Mouse (Mus musculus) naive thymus-derived CD4-positive, alpha-beta T cell, adult 2 months (primary cell): ENCODE results near the gene Vmn2r84.
"Not testable (repeated sequence)": the region's sequence is repeated elsewhere in the genome, so short reads cannot be mapped to it uniquely, and the experiment has no call there.

Experiments
- DNase-seq: peaks from one replicate; pipeline ENCODE4 v3.0.0-alpha.2; 2011; ENCODE audit warnings: low read depth

Gene Vmn2r84

GRCm38 (mm10) chr10:130394232-130394631, at the start of gene Vmn2r84:
Gene Vmn2r84 (minus strand): TSS chr10:130394332.
- DNase-seq = no peak

DNA sequence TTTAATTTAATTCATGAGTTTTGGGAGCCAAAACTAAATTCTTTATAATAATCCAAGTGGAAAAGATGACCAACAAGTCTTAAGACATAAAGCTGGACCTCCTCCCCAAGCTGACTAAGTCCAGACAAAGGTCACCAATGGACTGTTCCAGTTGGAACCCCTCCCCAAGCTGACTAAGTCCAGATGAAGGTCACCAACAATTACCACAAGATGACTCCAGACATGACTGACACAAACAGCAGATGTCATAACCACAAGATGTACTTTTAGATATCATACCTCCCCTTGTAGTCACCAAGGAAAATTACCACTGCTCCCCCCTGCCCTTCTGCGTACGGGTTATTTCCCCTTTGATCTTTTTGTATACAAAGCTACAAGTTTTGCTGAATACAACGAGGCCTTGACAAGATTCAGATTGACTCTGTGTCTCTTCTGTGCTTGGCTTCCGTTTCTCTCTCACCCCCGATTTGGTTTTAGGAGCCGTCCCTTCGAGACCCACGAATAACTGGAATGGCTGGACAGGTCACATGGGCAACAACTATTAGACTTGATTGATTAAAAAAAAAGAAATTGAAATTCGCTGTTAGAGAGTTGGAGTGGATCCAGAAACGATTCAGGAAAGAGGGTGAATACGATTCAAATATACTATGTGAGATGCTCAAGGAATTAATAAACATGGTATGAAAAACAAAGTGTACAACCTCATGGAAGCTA, 40.2 kb upstream of the Vmn2r84 start:
- not testable (repeated sequence) for DNase-seq

- DNase-seq = not testable (repeated sequence)
Measured at GRCm38 (mm10) chr10:130429603-130430002, 35.5 kb upstream of the Vmn2r84 start, which contains the start of gene Vmn2r85. Gene Vmn2r85 (minus strand): TSS chr10:130429703.

GRCm38 (mm10) chr10:130422368-130422767, 28.2 kb upstream of the Vmn2r84 start:
- DNase-seq = not testable (repeated sequence)

DNA sequence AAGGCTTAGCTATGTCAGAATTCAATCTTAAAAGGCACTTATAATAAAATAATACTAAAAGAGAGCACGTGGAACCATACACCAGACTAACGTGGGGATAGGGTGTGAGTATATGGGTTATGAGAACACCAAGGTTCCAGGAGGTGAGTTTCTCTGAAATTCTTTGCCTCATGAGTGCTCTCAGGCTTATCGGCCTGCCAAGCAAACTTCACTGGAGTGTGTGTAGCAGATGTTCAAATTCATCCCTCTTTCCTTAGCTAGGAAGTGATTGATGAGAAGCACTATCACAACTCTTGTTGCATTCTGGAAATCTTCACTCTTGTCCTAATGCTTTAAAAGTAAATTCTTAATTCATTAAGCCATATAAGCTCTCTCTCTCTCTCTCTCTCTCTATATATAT, 26.3 kb upstream of the Vmn2r84 start:
- DNase-seq = no peak

DNA sequence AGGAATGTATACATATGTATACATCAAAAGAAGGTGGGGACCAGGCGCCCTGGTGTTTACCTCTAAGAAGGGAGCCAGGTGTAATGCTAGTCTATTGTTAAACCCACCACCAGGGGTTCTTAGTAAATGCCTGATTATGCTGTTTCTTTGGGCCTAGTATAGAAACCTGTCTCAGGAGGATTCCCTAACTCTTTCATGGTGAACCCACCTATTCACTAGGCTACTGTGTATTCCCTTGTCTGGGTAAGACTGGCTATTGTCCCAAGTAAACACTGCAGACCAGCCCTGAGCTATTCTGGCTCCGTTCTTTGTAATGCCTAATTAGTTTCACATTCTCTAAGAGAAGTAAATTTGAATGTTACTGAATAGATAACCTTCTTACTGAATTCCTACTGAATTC, 25.8 kb upstream of the Vmn2r84 start:
- not testable (repeated sequence) for DNase-seq

DNA sequence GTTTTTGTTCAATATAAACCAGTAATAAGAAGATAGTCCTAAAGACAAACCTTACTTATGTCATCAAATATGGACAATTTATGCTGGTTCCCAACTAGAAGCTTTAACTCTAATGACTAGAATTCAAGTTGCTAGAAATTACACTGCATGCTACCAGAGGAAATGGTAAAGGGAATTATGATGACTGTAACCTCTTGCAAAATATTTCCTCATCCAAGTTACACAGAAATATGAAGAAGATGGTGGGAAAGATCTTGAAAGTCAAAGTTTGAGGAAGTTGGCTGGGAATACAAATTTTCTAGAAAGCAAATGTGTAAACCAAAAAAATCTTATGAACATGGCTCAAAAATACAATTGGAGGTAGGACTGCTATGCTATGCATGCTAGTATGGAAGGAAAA, 22.2 kb upstream of the Vmn2r84 start:
- not testable (repeated sequence) for DNase-seq

DNA sequence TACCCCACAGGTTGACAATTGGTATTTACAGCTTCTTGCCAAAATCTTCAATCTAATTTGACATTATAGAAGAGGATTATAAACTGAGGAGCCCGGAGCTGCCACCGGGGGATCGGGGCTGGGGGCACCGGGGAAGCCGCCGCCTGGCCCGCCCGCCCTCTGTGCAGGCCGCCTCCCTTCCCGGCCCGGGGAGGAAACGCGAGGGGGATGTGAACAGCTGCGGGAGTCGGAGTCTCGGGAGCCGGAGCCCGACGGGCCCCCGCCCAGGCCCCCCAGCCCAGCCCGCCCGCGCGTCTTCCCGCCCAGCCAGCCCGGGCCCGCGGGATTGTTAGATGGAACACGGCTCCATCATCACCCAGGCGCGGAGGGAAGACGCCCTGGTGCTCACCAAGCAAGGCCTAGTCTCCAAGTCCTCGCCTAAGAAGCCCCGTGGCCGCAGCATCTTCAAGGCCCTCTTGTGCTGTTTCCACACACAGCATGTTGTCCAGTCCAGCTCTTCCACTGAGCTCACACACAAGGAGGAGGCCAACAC, 18.1 kb upstream of the Vmn2r84 start:
- DNase-seq = not testable (repeated sequence)

DNA sequence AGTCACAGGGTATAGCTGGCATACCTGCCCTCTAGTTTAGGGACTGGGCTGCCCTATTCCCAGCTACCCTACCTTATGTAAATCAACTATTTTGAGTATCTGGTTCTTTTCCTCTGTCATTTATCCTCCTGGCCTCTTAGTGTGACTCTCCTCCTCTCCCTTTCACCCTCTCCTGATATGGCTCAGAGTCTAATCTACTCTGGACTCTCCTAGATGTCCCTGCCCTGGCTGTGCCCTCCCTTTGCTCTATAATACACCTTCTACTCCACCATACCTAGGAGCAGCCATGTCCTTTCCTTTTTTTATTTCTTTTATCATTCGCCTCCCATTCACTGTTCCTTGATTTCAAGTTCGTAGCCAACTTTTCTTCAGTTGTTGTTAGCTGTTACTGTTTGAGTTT, 19.0 kb downstream of the Vmn2r84 start:
- no peak for DNase-seq

DNA sequence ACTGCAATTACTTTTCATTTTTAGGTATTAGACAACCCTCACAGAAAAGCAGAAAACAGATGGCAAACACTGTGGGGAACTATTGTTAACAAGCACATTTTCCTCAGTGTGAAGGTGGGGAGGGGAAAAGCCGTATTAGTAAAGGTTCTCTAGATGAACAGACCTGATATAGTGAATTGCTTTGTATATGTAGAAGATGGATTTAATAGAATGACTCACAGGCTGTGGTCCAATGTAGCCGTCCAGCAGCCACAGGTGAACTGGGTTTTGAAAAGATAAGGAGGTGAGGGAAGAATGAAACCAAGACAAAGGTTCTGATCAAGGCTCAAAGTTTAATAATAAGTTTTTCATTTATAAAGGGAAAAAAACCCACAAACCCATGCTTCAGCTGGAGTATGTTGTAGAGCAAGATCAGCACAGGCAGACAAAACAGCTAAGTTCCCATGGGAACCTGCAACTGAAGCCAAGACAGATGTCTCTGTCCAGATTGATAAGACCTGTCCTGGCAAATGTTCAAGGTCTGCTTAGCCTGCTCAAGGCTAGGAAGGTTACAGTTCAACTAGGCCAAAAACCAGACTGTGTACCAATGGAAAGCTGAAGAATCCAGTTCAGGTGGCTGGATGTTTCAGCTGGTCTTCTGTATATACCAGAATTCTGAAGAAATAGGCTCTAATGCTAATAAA, 21.5 kb downstream of the Vmn2r84 start:
- DNase-seq = no peak

- DNase-seq = no peak
Measured at GRCm38 (mm10) chr10:130371644-130372043, 22.5 kb downstream of the Vmn2r84 start.

- DNase-seq = no peak
Measured at GRCm38 (mm10) chr10:130370005-130370682, 24.0 kb downstream of the Vmn2r84 start.

- DNase-seq = no peak
Measured at GRCm38 (mm10) chr10:130368384-130368783, 25.7 kb downstream of the Vmn2r84 start.

- DNase-seq = no peak
Measured at GRCm38 (mm10) chr10:130364766-130365165, 29.4 kb downstream of the Vmn2r84 start.

DNA sequence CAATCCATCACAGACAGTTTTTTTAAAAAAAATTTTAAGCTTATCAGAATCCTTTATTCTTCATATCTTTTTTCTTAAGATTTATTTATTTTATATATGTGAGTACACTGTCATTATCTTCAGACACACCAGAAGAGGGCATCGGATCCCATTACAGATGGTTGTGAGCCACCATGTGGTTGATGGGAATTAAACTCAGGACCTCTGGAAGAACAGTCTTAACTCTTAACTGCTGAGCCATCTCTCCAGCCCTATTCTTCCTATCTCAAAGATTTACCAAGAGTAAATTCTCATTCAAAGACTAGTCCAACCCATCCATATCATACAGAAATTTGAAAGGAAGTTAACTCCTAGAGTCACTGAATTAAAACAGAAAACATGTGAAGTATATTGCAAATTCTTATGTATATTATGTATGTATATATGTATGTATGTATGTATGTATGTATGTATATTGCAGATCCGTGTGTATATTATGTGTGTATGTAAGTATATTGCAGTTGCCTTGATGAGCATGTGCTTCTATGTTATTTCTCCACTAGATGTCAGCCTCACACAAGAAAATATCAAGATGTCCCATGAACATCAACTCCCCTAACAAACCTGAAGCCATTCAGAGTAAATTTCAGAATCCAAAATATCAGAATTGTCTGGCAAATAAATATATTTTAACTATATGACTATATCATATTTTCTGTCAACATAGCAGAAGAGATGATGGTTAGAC, 30.5 kb downstream of the Vmn2r84 start:
- DNase-seq = peak; percentile 57

GRCm38 (mm10) chr10:130344056-130344455, 50.1 kb downstream of the Vmn2r84 start:
- peak; percentile 63 for DNase-seq

DNA sequence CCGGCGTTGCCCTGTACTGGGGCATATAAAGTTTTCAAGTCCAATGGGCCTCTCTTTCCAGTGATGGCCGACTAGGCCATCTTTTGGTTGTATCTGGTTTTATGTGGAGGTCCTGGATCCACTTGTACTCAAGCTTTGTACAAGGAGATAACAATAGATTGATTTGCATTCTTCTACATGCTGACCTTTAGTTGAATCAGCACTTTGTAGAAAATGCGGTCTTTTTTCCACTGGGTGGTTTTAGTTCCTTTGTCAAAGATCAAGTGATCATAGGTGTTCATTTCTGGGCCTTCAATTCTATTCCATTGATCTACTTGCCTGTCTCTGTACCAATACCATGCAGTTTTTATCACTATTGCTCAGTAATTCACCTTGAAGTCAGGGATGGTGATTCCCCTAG, 54.1 kb downstream of the Vmn2r84 start:
- peak; percentile 40 for DNase-seq

DNA sequence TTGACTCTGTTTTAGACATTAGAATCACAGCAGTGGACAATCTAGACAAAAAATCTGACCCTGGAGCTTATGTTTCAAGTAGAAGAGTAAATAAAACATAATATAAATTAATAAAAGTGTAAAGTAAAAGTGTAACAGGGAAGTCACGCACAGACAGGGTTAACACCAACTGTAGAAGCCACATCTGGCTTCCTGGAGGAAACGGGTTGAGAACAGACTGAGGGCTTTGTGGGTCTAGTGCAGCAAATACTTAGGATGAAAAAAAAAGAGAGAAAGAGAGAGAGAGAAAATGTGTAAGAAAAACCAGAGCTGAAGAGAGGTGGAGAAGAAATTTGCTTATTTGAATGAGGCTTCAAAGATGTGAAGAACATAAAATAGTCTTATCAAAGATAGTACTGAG, 56.6 kb downstream of the Vmn2r84 start:
- DNase-seq = peak; percentile 47

GRCm38 (mm10) chr10:130336385-130336784, 57.7 kb downstream of the Vmn2r84 start:
- peak; percentile 66 for DNase-seq

DNA sequence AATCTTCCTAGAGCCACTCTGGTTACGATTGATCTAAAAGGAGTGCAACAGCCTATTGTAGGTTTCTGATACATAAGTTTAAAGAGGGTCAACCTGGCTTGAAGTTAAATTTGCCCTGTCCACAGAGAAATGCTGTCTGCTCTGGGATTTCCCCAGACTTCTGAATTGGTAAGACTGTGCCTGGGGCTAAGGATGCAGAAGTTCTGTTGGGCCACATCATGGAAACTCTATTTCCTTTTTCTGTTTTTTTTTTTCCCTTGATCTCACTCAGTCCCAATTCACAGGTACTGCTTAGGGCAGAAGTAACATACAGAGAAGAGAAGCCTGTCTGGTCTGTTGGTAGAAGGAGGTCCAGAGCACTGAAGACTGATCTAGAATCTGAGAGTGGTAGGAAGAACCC, 63.4 kb downstream of the Vmn2r84 start:
- peak; percentile 77 for DNase-seq
